Mouse (Mus musculus): Measurements from ENCODE around the gene Tmbim1. TPM values are rescaled to one million over a fixed set of nuclear protein-coding genes. Genes with fewer than 3 reads are reported as not detected.

Gene Tmbim1
- polyA plus RNA-seq, 1 experiment from 2014 or later = 31.2 TPM

DNA sequence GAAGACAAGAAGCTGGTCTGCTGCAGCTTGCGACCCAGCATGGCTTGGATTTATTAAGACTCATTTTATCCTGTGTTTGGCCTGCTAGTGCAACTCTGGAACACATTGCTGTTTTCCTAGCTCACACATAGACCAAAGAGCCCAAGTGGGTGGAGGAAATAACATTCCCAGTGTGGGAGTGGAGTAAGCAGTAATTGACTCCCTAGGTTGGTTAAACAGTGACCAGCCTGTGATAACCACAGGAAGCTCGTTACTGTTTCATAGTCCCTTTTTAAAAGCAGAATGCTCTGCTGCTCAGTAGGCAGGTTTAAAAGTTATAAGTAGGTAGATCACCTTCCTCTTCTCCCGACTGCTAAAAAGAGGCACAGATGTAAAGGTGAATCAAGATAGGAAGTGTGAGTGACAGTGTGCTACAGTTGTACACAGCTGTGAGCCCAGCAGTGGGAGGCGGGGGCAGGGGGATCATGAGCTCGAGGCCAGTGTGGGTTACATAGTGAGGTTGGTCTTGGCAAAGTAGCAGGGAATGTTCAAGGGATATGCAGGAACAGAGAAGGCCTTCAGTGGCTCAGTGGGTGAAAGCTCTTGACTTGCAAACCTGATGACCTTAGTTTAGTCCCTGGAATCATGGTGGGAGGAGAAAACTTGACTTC lies 56.0 kb downstream of the Tmbim1 start:
- Histone ChIP-seq H3K36me3 (peaks cover 70% of the 10 kb centered on the region), H3K4me1 (peaks cover 38% of the 10 kb centered on the region), H3K27ac (peak overlapping the region; percentile 91), H3K9me3 (replicated peaks) (no peaks in the 10 kb centered on the region), H3K27me3 (no peaks in the 10 kb centered on the region), H3K9ac (no peak overlapping the region), H3K4me3 (replicated peaks) (no peak overlapping the region), H3K4me2 (peak overlapping the region; percentile 24; the same call in 1 of the 2 replicates)
- ATAC-seq (replicated peaks; ENCODE audit: low FRiP score) = peak; percentile 86
- 41% methylated on average over 5 of the region's 5 CpGs for WGBS

- ATAC-seq (replicated peaks; ENCODE audit: low FRiP score) = peak; percentile 71
- Histone ChIP-seq H3K36me3 (peaks cover 64% of the 10 kb centered on the region), H3K27ac (peak overlapping the region; percentile 91), H3K27me3 (no peaks in the 10 kb centered on the region), H3K4me1 (peaks cover 43% of the 10 kb centered on the region), H3K4me3 (replicated peaks) (no peak overlapping the region), H3K4me2 (no peak overlapping the region), H3K9me3 (replicated peaks) (no peaks in the 10 kb centered on the region), H3K9ac (no peak overlapping the region)
- 58% methylated on average over 1 of the region's 1 CpGs for WGBS
These were observed 56.6 kb downstream of the Tmbim1 start for GRCm38 (mm10) chr1:74248799-74249198.

- 58% methylated on average over 2 of the region's 2 CpGs for WGBS
- H3K27me3 ChIP-seq = no peaks in the 10 kb centered on the region
- H3K9ac ChIP-seq = no peak overlapping the region
- H3K4me2 ChIP-seq = no peak overlapping the region
- no peak overlapping the region for H3K4me3 ChIP-seq (replicated peaks)
- H3K9me3 ChIP-seq (replicated peaks) = no peaks in the 10 kb centered on the region
- no peak for ATAC-seq (replicated peaks; ENCODE audit: low FRiP score)
- no peak overlapping the region for H3K27ac ChIP-seq
- peaks cover 59% of the 10 kb centered on the region for H3K4me1 ChIP-seq
- H3K36me3 ChIP-seq = peaks cover 34% of the 10 kb centered on the region
These were observed 59.9 kb downstream of the Tmbim1 start for GRCm38 (mm10) chr1:74245525-74245924.

DNA sequence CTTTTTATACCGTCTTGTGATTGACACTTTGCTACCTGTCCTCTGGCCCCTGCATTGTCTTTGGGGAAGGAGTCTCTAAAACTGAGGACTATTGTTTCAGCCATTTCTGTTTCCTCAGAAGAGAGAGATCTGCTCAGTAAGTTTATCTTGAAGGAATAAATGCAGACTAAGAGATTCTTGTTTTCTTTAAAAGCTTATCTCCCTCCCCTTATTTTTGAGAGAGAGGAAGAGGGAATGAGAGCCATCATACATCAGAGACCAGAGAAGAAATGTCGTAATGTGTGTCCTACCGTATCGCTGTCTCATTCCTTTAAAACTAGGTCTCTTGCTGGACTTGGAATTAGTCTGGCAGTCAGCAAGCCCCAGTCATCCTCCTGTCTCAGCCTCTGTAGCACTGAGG lies 64.6 kb downstream of the Tmbim1 start:
- peak overlapping the region; percentile 20; the same call in 1 of the 2 replicates for H3K4me2 ChIP-seq
- 52% methylated on average over 4 of the region's 4 CpGs for WGBS

DNA sequence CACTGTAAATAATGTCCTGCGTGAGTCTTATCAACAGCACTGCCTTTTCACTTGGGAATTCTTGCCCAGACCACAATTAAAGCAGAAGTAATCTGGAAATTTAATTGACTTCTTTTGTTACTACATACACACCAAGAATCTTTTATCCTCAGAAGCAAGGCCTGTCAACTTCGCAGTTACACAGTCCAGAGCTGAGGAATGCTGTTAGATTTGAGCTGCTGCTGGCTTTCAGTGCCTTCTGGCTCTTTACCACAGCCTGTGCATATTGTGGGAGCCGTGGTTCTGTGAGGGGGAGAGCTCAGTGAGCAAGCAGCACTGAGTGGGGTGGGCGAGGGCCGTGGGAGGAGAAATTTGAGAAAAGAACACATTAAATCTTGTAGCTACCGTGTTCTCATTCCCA lies 65.1 kb downstream of the Tmbim1 start:
- no peak for ATAC-seq (replicated peaks; ENCODE audit: low FRiP score)
- Histone ChIP-seq H3K4me3 (replicated peaks) (no peak overlapping the region), H3K36me3 (no peaks in the 10 kb centered on the region), H3K4me2 (peak overlapping the region; percentile 20; the same call in 1 of the 2 replicates), H3K4me1 (peaks cover 60% of the 10 kb centered on the region), H3K27ac (peak overlapping the region; percentile 65), H3K9me3 (replicated peaks) (no peaks in the 10 kb centered on the region), H3K27me3 (no peaks in the 10 kb centered on the region), H3K9ac (no peak overlapping the region)
- WGBS = 21% methylated on average over 6 of the region's 6 CpGs

More for the DNA sequence above, 64.6 kb downstream of the Tmbim1 start:
- Histone ChIP-seq H3K9me3 (replicated peaks) (no peaks in the 10 kb centered on the region), H3K27ac (peak overlapping the region; percentile 65), H3K4me1 (peaks cover 61% of the 10 kb centered on the region), H3K9ac (no peak overlapping the region), H3K27me3 (no peaks in the 10 kb centered on the region), H3K36me3 (no peaks in the 10 kb centered on the region), H3K4me3 (replicated peaks) (no peak overlapping the region)
- no peak for ATAC-seq (replicated peaks; ENCODE audit: low FRiP score)

GRCm38 (mm10) chr1:74239618-74240017 lies 65.8 kb downstream of the Tmbim1 start:
- WGBS = 54% methylated on average over 11 of the region's 11 CpGs
- H3K27ac ChIP-seq = 0 out of 2 replicates have a peak overlapping the region, but pooled peaks have one; percentile 20

GRCm38 (mm10) chr1:74239162-74239561 lies 66.3 kb downstream of the Tmbim1 start:
- Histone ChIP-seq H3K4me3 (replicated peaks) (0 out of 2 replicates have a peak overlapping the region, but pooled peaks have one; percentile 93), H3K9me3 (replicated peaks) (no peaks in the 10 kb centered on the region), H3K9ac (no peak overlapping the region; the same call in 1 of the 2 replicates), H3K36me3 (no peaks in the 10 kb centered on the region), H3K4me2 (peak overlapping the region; percentile 44), H3K27ac (0 out of 2 replicates have a peak overlapping the region, but pooled peaks have one; percentile 20), H3K4me1 (peaks cover 50% of the 10 kb centered on the region), H3K27me3 (no peaks in the 10 kb centered on the region)
- WGBS = 56% methylated on average over 7 of the region's 7 CpGs
- ATAC-seq (replicated peaks; ENCODE audit: low FRiP score) = no peak

More at GRCm38 (mm10) chr1:74239618-74240017, 65.8 kb downstream of the Tmbim1 start:
- Histone ChIP-seq H3K36me3 (no peaks in the 10 kb centered on the region), H3K4me1 (peaks cover 53% of the 10 kb centered on the region), H3K9ac (no peak overlapping the region; the same call in 1 of the 2 replicates), H3K4me3 (replicated peaks) (0 out of 2 replicates have a peak overlapping the region, but pooled peaks have one; percentile 93), H3K9me3 (replicated peaks) (no peaks in the 10 kb centered on the region), H3K4me2 (peak overlapping the region; percentile 44), H3K27me3 (no peaks in the 10 kb centered on the region)
- ATAC-seq (replicated peaks; ENCODE audit: low FRiP score) = no peak

Other genes with a start within 250 kb of the Tmbim1 start
- 62.7 and 70.9 TPM in 2 replicates for gene Tns1, start 181.2 kb downstream of the Tmbim1 start, polyA plus RNA-seq (2015; fragmentation: Nextera tagmentation; extraction: Ambion mirVana)
- gene Rufy4, start 180.1 kb downstream of the Tmbim1 start, polyA plus RNA-seq (2015; fragmentation: Nextera tagmentation; extraction: Ambion mirVana) = 0.17 and 0.40 TPM in 2 replicates
- gene Cxcr2, start 151.6 kb downstream of the Tmbim1 start, polyA plus RNA-seq (2015; fragmentation: Nextera tagmentation; extraction: Ambion mirVana) = 0.12 and 0.16 TPM in 2 replicates
- gene Cxcr1, start 111.0 kb downstream of the Tmbim1 start, polyA plus RNA-seq (2015; fragmentation: Nextera tagmentation; extraction: Ambion mirVana) = not detected in 2 replicates
- 446 and 449 TPM in 2 replicates for gene Arpc2, start 69.5 kb downstream of the Tmbim1 start, polyA plus RNA-seq (2015; fragmentation: Nextera tagmentation; extraction: Ambion mirVana)
- gene Gpbar1, start 27.1 kb downstream of the Tmbim1 start, polyA plus RNA-seq (2015; fragmentation: Nextera tagmentation; extraction: Ambion mirVana) = 1.7 and 2.1 TPM in 2 replicates
- 267 and 283 TPM in 2 replicates for gene Aamp, start 20.9 kb downstream of the Tmbim1 start, polyA plus RNA-seq (2015; fragmentation: Nextera tagmentation; extraction: Ambion mirVana)
- gene Pnkd, start 20.7 kb downstream of the Tmbim1 start, polyA plus RNA-seq (2015; fragmentation: Nextera tagmentation; extraction: Ambion mirVana) = 138 and 139 TPM in 2 replicates
- 0.67 and 0.82 TPM in 2 replicates for gene Catip, start 56.5 kb upstream of the Tmbim1 start, polyA plus RNA-seq (2015; fragmentation: Nextera tagmentation; extraction: Ambion mirVana)
- gene Slc11a1, start 69.6 kb upstream of the Tmbim1 start, polyA plus RNA-seq (2015; fragmentation: Nextera tagmentation; extraction: Ambion mirVana) = 3.8 and 5.9 TPM in 2 replicates
- gene Ctdsp1, start 85.9 kb upstream of the Tmbim1 start, polyA plus RNA-seq (2015; fragmentation: Nextera tagmentation; extraction: Ambion mirVana) = 81.1 and 82.0 TPM in 2 replicates
- 11.5 and 12.3 TPM in 2 replicates for gene Vil1, start 103.8 kb upstream of the Tmbim1 start, polyA plus RNA-seq (2015; fragmentation: Nextera tagmentation; extraction: Ambion mirVana)
- gene Cnot9, start 200.4 kb upstream of the Tmbim1 start, polyA plus RNA-seq (2015; fragmentation: Nextera tagmentation; extraction: Ambion mirVana) = 71.9 and 72.3 TPM in 2 replicates
- 0.53 and 1.3 TPM in 2 replicates for gene Plcd4, start 237.3 kb upstream of the Tmbim1 start, polyA plus RNA-seq (2015; fragmentation: Nextera tagmentation; extraction: Ambion mirVana)
- 33.2 and 34.3 TPM in 2 replicates for gene Usp37, start 238.7 kb upstream of the Tmbim1 start, polyA plus RNA-seq (2015; fragmentation: Nextera tagmentation; extraction: Ambion mirVana)